Mouse (Mus musculus): ENCODE results near the gene 4933405O20Rik. TPM values are rescaled to one million over a fixed set of nuclear protein-coding genes. Genes with fewer than 3 reads are reported as not detected.

The 4933405O20Rik gene
- polyA plus RNA-seq (2014; fragmentation: Illumina TruSeq; extraction: RNeasy Lipid Tissue Mini Kit (QIAGEN cat#74804)) = not detected

DNA sequence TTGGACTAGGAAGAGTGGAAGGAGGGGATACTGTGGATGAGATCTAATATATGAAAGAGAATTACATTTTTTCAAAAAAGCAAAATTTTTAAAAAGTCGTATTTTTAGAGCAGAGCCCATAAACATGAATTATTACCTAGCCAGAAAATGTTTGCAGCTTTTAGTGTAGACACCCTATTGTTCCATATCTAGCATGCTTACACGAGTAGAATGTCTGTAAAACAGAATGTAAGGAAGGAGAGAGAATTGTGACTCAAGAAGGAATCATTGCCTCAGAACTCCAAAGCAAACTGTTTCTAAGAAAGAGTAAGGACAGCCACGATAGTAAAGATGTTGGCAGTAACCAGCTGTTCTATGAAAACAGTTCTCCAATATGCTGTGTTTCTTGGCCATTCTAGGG is at the start of gene 4933405O20Rik:
TSS of gene 4933405O20Rik (plus strand) at position 301 of the 400 bp plus-strand sequence.

